19 mouse cellular contexts compared by ENCODE assay signal in the genomic region with DNA sequence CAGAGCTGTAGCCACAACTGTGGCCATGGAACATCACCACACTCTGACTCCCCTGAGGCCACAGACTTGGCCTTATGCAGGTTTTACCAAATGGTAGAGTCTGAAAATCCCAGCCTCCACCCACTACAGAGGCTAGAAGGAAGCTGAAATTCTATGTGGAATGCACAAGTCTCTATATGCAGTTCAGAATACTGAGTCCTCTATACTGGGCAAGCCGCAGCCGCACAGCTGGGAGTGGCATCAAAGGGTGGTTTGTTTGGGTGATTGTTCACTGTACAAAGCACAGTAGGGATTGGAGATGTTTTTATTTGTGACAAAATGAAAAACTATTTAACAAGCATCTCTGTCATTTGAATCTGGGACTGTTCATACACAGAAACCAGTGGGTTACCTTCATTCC.
"Had no signal": no experiment of that assay in that cellular context is flagged by ENCODE, and none has a peak within 500 bp of the region (broad histone marks: within the 10 kb centered on the region; RNA-seq: fewer than 3 reads in every experiment).

No protein-coding gene starts in this region.

- H3K9ac ChIP-seq: limb, embryonic 12.5 days; liver, embryonic 13.5 days; liver, postnatal 0 days; lung, embryonic 15.5 days; neural tube, embryonic 13.5 days had no signal

- H3K9me3 ChIP-seq: limb, embryonic 12.5 days; liver, embryonic 13.5 days; lung, embryonic 15.5 days; megakaryocyte, embryonic 14.5 days; neural tube, embryonic 13.5 days had no signal

- H3K27ac ChIP-seq: kidney, postnatal 0 days; limb, embryonic 12.5 days; liver, embryonic 13.5 days; lung, embryonic 15.5 days; macrophage; neural tube, embryonic 13.5 days; stomach, postnatal 0 days had no signal

- H3K4me3 ChIP-seq: limb, embryonic 12.5 days; liver, embryonic 13.5 days; lung, embryonic 15.5 days; megakaryocyte, embryonic 14.5 days; neural tube, embryonic 13.5 days had no signal

- ATAC-seq: intestine, postnatal 0 days; liver, postnatal 0 days; midbrain, embryonic 16.5 days had no signal

- H3K36me3 ChIP-seq: limb, embryonic 12.5 days; liver, embryonic 13.5 days; lung, embryonic 15.5 days; neural tube, embryonic 13.5 days had no signal

- H3K4me2 ChIP-seq: limb, embryonic 12.5 days; liver, embryonic 13.5 days; lung, embryonic 15.5 days; midbrain, embryonic 11.5 days; neural tube, embryonic 13.5 days had no signal

- H3K27me3 ChIP-seq: limb, embryonic 12.5 days; liver, embryonic 13.5 days; lung, embryonic 15.5 days; megakaryocyte, embryonic 14.5 days; neural tube, embryonic 13.5 days had no signal

- DNase-seq: kidney, adult 8-10 months; kidney, postnatal 4 days; liver; liver, embryonic 13.5 days; liver, postnatal 0 days; lung, postnatal 14 days; right cerebral cortex, adult 18-20 months; thymus, adult 2 months; thymus, postnatal 25 days had no signal

- H3K4me1 ChIP-seq: limb, embryonic 12.5 days; liver, embryonic 13.5 days; lung, embryonic 15.5 days had no signal
